ENCODE assay signal across 16 mouse cellular contexts in genomic region chr4:32279842-32280241, GRCm38 (mm10). TPM values are rescaled to one million over a fixed set of nuclear protein-coding genes. Genes with fewer than 3 reads are reported as not detected.
DNase-seq lines count a peak whose midpoint lies in the region; ATAC-seq and TF ChIP-seq lines count a peak whose summit lies in the region.
"Had no signal": no experiment of that assay in that cellular context is flagged by ENCODE, and none has a peak within 500 bp of the region (broad histone marks: within the 10 kb centered on the region; RNA-seq: fewer than 3 reads in every experiment).

No protein-coding gene starts in this region.

- H3K4me2 ChIP-seq in kidney, embryonic 15.5 days, result no peak overlapping the region
- no peak overlapping the region for H3K4me2 ChIP-seq in stomach, embryonic 16.5 days (ENCODE audit: low read depth, low read length)
- H3K4me2 ChIP-seq in stomach, postnatal 0 days (replicated peaks; ENCODE audit: low read depth), result no peak overlapping the region
- H3K4me2 ChIP-seq in forebrain, embryonic 14.5 days (ENCODE audit: low read length), result no peak overlapping the region
- no peak overlapping the region for H3K4me2 ChIP-seq in limb, embryonic 15.5 days
- H3K4me2 ChIP-seq: heart, embryonic 15.5 days; intestine, embryonic 15.5 days had no signal

- no peaks in the 10 kb centered on the region for H3K9me3 ChIP-seq in kidney, embryonic 15.5 days (replicated peaks)
- H3K9me3 ChIP-seq in stomach, embryonic 16.5 days (replicated peaks; ENCODE audit: control insufficient read depth, low read length), result no peaks in the 10 kb centered on the region
- H3K9me3 ChIP-seq in stomach, postnatal 0 days (ENCODE audit: control insufficient read depth, low read length), result no peaks in the 10 kb centered on the region
- no peaks in the 10 kb centered on the region for H3K9me3 ChIP-seq in forebrain, embryonic 14.5 days (replicated peaks; ENCODE audit: control insufficient read depth, low read length)
- no peaks in the 10 kb centered on the region for H3K9me3 ChIP-seq in limb, embryonic 15.5 days
- H3K9me3 ChIP-seq: heart, embryonic 15.5 days; intestine, embryonic 15.5 days had no signal

- ATAC-seq in kidney, embryonic 15.5 days (replicated peaks; ENCODE audit: low FRiP score), result 0 out of 2 replicates have a peak, but pooled peaks have one; percentile 54
- peak; percentile 10; the same call in 1 of the 2 replicates for ATAC-seq in stomach, embryonic 16.5 days (ENCODE audit: insufficient read depth, low FRiP score)
- ATAC-seq in stomach, postnatal 0 days (ENCODE audit: low FRiP score, low TSS enrichment), result no peak
- ATAC-seq in forebrain, embryonic 14.5 days, result 0 out of 2 replicates have a peak, but pooled peaks have one; percentile 23
- peak; percentile 52; the same call in 1 of the 2 replicates for ATAC-seq in limb, embryonic 15.5 days (ENCODE audit: insufficient number of reproducible peaks, low FRiP score, low TSS enrichment, low read depth)
- ATAC-seq: intestine, embryonic 15.5 days; Patski had no signal

- H3K4me1 ChIP-seq in kidney, embryonic 15.5 days, result 0 out of 2 replicates have a peak, but pooled peaks cover 3% of the 10 kb centered on the region
- H3K4me1 ChIP-seq in kidney, adult 2 months (ENCODE audit: control insufficient read depth, insufficient read depth, low read length), result no peaks in the 10 kb centered on the region; the same call in 1 of the 2 replicates
- H3K4me1 ChIP-seq in stomach, embryonic 16.5 days (ENCODE audit: control insufficient read depth, insufficient read depth, low read length), result peaks cover 6% of the 10 kb centered on the region; the same call in 1 of the 2 replicates
- no peaks in the 10 kb centered on the region for H3K4me1 ChIP-seq in stomach, postnatal 0 days (replicated peaks; ENCODE audit: control insufficient read depth, insufficient read depth)
- H3K4me1 ChIP-seq in forebrain, embryonic 14.5 days (ENCODE audit: control insufficient read depth, insufficient read depth, low read length), result peaks cover 5% of the 10 kb centered on the region; the same call in 1 of the 2 replicates
- H3K4me1 ChIP-seq in limb, embryonic 15.5 days, result peaks cover 8% of the 10 kb centered on the region; the same call in 1 of the 2 replicates
- H3K4me1 ChIP-seq: heart, embryonic 15.5 days; intestine, embryonic 15.5 days had no signal

- TF ChIP-seq CTCF in kidney, adult 2 months (conservative IDR thresholded peaks at IDR 0.05; ENCODE audit: insufficient read depth, insufficient read length, low read depth, low read length), result no peak
- TF ChIP-seq CTCF in stomach, postnatal 0 days (IDR thresholded peaks at IDR 0.05; ENCODE audit: low read depth), result no peak

- no peak for TF ChIP-seq POLR2A in kidney, adult 2 months (IDR thresholded peaks at IDR 0.05; ENCODE audit: low read depth, low read length)

- no peaks in the 10 kb centered on the region for H3K36me3 ChIP-seq in kidney, embryonic 15.5 days
- no peaks in the 10 kb centered on the region for H3K36me3 ChIP-seq in kidney, adult 2 months (ENCODE audit: control insufficient read depth, insufficient read depth, low read length)
- no peaks in the 10 kb centered on the region for H3K36me3 ChIP-seq in stomach, embryonic 16.5 days (ENCODE audit: control insufficient read depth, insufficient read depth, low read length)
- H3K36me3 ChIP-seq in stomach, postnatal 0 days (ENCODE audit: control insufficient read depth, insufficient read depth, low read length), result no peaks in the 10 kb centered on the region
- no peaks in the 10 kb centered on the region for H3K36me3 ChIP-seq in forebrain, embryonic 14.5 days (ENCODE audit: control insufficient read depth, insufficient read depth, low read length)
- H3K36me3 ChIP-seq in limb, embryonic 15.5 days, result no peaks in the 10 kb centered on the region
- H3K36me3 ChIP-seq: heart, embryonic 15.5 days; intestine, embryonic 15.5 days had no signal

- no peak for DNase-seq in kidney, adult 2 months
- DNase-seq in stomach, postnatal 0 days (ENCODE audit: low spot score), result no peak
- no peak for DNase-seq in forebrain, embryonic 14.5 days (ENCODE audit: low spot score)
- no peak for DNase-seq in cerebellum, postnatal 10 days
- DNase-seq in gastrocnemius, adult 18-20 months (ENCODE audit: low spot score), result no peak
- DNase-seq: adrenal gland, adult 2 months; gastrocnemius, postnatal 10 days; lung, postnatal 36 days had no signal

- no peak overlapping the region for H3K27ac ChIP-seq in kidney, embryonic 15.5 days
- H3K27ac ChIP-seq in kidney, adult 2 months (ENCODE audit: insufficient read depth, low read depth, low read length), result no peak overlapping the region
- H3K27ac ChIP-seq in stomach, embryonic 16.5 days (ENCODE audit: low read length), result peak overlapping the region; percentile 16; the same call in 1 of the 2 replicates
- no peak overlapping the region for H3K27ac ChIP-seq in stomach, postnatal 0 days (replicated peaks)
- H3K27ac ChIP-seq in forebrain, embryonic 14.5 days (ENCODE audit: low read depth, low read length), result no peak overlapping the region
- H3K27ac ChIP-seq in limb, embryonic 15.5 days, result peak overlapping the region; percentile 47
- H3K27ac ChIP-seq: intestine, embryonic 15.5 days had no signal

- 81% methylated on average over 1 of the region's 1 CpGs for WGBS in kidney, embryonic 15.5 days
- WGBS in kidney, adult 2 months, result 86% methylated on average over 1 of the region's 1 CpGs
- WGBS in stomach, embryonic 16.5 days, result 83% methylated on average over 1 of the region's 1 CpGs
- 68% methylated on average over 1 of the region's 1 CpGs for WGBS in stomach, postnatal 0 days
- 85% methylated on average over 1 of the region's 1 CpGs for WGBS in forebrain, embryonic 14.5 days
- 25% methylated on average over 1 of the region's 1 CpGs for WGBS in limb, embryonic 15.5 days

- H3K27me3 ChIP-seq in kidney, embryonic 15.5 days, result no peaks in the 10 kb centered on the region
- H3K27me3 ChIP-seq in kidney, adult 2 months (replicated peaks; ENCODE audit: control insufficient read depth, insufficient read depth, low read length), result no peaks in the 10 kb centered on the region
- H3K27me3 ChIP-seq in stomach, embryonic 16.5 days (ENCODE audit: control insufficient read depth, insufficient read depth, low read length), result no peaks in the 10 kb centered on the region
- no peaks in the 10 kb centered on the region for H3K27me3 ChIP-seq in stomach, postnatal 0 days (ENCODE audit: control insufficient read depth, insufficient read depth, low read length)
- H3K27me3 ChIP-seq in forebrain, embryonic 14.5 days (replicated peaks; ENCODE audit: control insufficient read depth, insufficient read depth, low read length), result no peaks in the 10 kb centered on the region
- no peaks in the 10 kb centered on the region for H3K27me3 ChIP-seq in limb, embryonic 15.5 days
- H3K27me3 ChIP-seq: CH12.LX; heart, embryonic 15.5 days; intestine, embryonic 15.5 days; Patski had no signal

- TF ChIP-seq EP300 in stomach, postnatal 0 days (optimal IDR thresholded peaks at IDR 0.05), result no peak

- no peak overlapping the region for H3K9ac ChIP-seq in kidney, embryonic 15.5 days
- H3K9ac ChIP-seq in stomach, embryonic 16.5 days (ENCODE audit: low read length), result no peak overlapping the region
- no peak overlapping the region for H3K9ac ChIP-seq in stomach, postnatal 0 days (ENCODE audit: low read length)
- no peak overlapping the region for H3K9ac ChIP-seq in forebrain, embryonic 14.5 days (ENCODE audit: low read length)
- no peak overlapping the region for H3K9ac ChIP-seq in limb, embryonic 15.5 days
- H3K9ac ChIP-seq: heart, embryonic 15.5 days; intestine, embryonic 15.5 days had no signal

- H3K4me3 ChIP-seq in kidney, embryonic 15.5 days (replicated peaks), result no peak overlapping the region
- no peak overlapping the region for H3K4me3 ChIP-seq in kidney, adult 2 months (ENCODE audit: insufficient read depth, low read depth, low read length)
- no peak overlapping the region for H3K4me3 ChIP-seq in stomach, embryonic 16.5 days (replicated peaks; ENCODE audit: low read length)
- no peak overlapping the region for H3K4me3 ChIP-seq in stomach, postnatal 0 days (ENCODE audit: low read depth, low read length)
- H3K4me3 ChIP-seq in forebrain, embryonic 14.5 days (ENCODE audit: low read depth, low read length), result no peak overlapping the region
- no peak overlapping the region for H3K4me3 ChIP-seq in limb, embryonic 15.5 days
- H3K4me3 ChIP-seq: heart, embryonic 15.5 days; intestine, embryonic 15.5 days; myocyte had no signal

RNA-seq across cellular contexts. Expression of gene Bach2, which starts 41.2 kb away (rescaled TPM):
- polyA plus RNA-seq in kidney, embryonic 15.5 days (2015; fragmentation: Nextera tagmentation; extraction: Ambion mirVana), result 8.0 and 8.8 TPM in 2 replicates
- polyA plus RNA-seq in kidney, adult 2 months (2012; rRNA removed), result 1.9 and 2.5 TPM in 2 replicates
- polyA plus RNA-seq in stomach, embryonic 16.5 days (2015; fragmentation: Nextera tagmentation; extraction: Ambion mirVana), result 3.5 and 3.9 TPM in 2 replicates
- 1.9 TPM in 2 replicates for polyA plus RNA-seq in stomach, postnatal 0 days (2015; fragmentation: Nextera tagmentation; extraction: Ambion mirVana)
- polyA plus RNA-seq in forebrain, embryonic 14.5 days (2014; fragmentation: Nextera tagmentation; extraction: Ambion mirVana), result 21.9 and 26.0 TPM in 2 replicates
- polyA plus RNA-seq in limb, embryonic 15.5 days (2015; fragmentation: Nextera tagmentation; extraction: Ambion mirVana), result 5.8 TPM in 2 replicates
- total RNA-seq in gastrocnemius, adult 18-20 months (2021), result 1 to 10 TPM; 2.6 to 3.4 TPM
- total RNA-seq: CH12.LX had no signal

Comparison
In these comparisons a context has a peak if more than half of its experiments do, and no peak if none do; other contexts are left out.
1. H3K27ac ChIP-seq: peak in stomach, embryonic 16.5 days (single experiment) and limb, embryonic 15.5 days (single experiment); none in kidney, embryonic 15.5 days (single experiment), kidney, adult 2 months (single experiment), stomach, postnatal 0 days (single experiment) and forebrain, embryonic 14.5 days (single experiment).